Mouse (Mus musculus): ENCODE measurements at regions not wholly inside any gene's neighbourhood (a gene's known extent, or its start where the extent isn't known, plus 50 kb on each side); places are given as distances from the start of the nearest gene placed in this dataset.

DNA sequence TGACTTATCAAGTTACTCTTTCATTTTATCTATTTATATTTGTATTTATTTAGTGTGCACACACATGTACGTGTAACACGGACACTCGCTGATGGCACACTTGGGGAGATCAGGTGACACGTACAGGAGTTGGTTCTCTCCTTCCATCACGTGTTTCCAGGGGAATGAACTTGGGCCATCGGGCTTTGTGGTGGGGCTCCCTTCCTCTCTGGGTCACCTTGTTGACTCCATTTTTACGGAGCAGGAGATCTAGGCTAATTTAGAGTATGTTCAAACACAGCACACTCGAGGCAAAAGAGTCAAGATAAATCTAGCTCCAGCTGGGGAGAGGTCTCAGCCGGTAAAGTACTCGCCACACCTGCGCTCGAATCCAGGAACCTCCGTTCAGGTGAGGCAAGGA lies 84.1 kb upstream of the Plekha5 start:
- 71% methylated on average over 13 of the region's 13 CpGs for WGBS
- ATAC-seq, result no peak

DNA sequence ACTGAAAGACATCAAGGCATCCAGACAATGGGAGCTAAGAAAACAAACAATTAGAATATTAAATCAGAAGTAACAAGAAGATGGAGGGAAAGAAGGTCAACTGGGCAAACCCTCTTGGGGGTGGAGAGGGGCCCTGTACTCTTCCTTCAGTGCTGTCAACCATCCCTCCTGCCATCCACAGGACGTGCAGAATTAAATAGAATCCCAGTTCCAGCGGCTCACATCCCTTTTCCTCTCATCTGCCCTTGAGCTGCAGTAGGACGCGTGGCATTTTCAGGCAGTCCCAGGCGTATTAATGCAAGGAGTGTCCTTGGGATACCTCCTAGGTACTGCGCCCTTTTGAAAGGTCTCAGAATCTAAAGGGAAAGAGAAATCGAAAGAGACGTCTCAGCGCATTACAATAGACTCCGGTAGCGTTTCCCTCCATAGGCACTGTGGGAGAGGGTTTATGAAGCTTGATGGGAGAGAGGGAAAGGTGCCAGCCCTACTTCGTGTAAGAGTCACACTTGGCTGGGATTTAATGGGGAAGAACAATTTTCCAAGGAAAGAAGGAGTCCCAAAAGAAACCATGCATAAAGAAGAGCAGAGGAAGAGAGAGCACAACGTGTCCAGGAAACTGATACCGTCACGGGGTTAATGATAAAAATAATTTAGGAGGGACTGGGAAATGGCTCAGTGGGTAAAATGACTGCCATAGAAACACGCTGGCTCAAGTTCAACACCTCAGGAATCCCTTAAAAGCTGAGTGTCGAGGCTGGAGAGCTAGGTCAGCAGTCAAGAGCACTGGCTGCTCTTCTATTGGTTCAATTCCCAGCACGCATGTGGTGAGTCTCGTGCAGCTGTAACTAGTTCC lies 85.7 kb upstream of the Plekha5 start:
- Histone ChIP-seq H3K27ac (no peak overlapping the region), H3K4me1 (replicated peaks) (0 out of 2 replicates have a peak, but pooled peaks cover 7% of the 10 kb centered on the region), H3K4me2 (replicated peaks) (peak overlapping the region; percentile 12), H3K4me3 (replicated peaks) (no peak overlapping the region), H3K9me3 (no peaks in the 10 kb centered on the region), H3K27me3 (replicated peaks) (no peaks in the 10 kb centered on the region), H3K36me3 (no peaks in the 10 kb centered on the region), H3K9ac (no peak overlapping the region)
- WGBS, result 60% methylated on average over 19 of the region's 19 CpGs
- no peak for ATAC-seq

More for the DNA sequence above, 84.1 kb upstream of the Plekha5 start:
- 0 out of 2 replicates have a peak, but pooled peaks cover 7% of the 10 kb centered on the region for H3K4me1 ChIP-seq (replicated peaks)
- no peaks in the 10 kb centered on the region for H3K27me3 ChIP-seq (replicated peaks)
- no peak overlapping the region for H3K4me3 ChIP-seq (replicated peaks)
- H3K36me3 ChIP-seq, result no peaks in the 10 kb centered on the region
- no peak overlapping the region for H3K9ac ChIP-seq
- H3K4me2 ChIP-seq (replicated peaks), result no peak overlapping the region
- no peaks in the 10 kb centered on the region for H3K9me3 ChIP-seq
- no peak overlapping the region for H3K27ac ChIP-seq

DNA sequence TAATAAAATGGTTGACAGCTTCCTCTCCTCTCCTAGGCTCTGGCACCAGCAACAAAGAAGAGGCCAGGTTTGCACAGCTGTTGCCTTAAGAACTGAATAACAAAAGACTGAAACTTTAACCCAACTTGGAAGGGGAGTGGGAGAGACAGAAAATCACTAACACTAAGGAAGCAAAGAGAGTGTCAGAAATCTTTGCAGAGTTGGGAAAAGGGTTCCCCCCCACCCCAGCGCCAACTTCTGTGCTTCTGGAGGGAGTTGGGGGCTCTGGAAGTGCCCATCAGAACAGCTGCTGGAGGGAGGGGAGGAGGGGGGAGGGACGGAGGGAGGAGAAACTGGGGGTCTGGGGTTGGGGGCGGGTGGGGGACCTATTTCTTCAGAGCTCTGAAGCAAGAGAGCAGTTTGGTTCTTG lies 86.8 kb upstream of the Plekha5 start:
- Histone ChIP-seq H3K9ac (no peak overlapping the region), H3K4me1 (replicated peaks) (0 out of 2 replicates have a peak, but pooled peaks cover 7% of the 10 kb centered on the region), H3K9me3 (no peaks in the 10 kb centered on the region), H3K27ac (no peak overlapping the region), H3K36me3 (no peaks in the 10 kb centered on the region), H3K27me3 (replicated peaks) (no peaks in the 10 kb centered on the region), H3K4me3 (replicated peaks) (no peak overlapping the region), H3K4me2 (replicated peaks) (no peak overlapping the region)
- WGBS, result 23% methylated on average over 3 of the region's 3 CpGs
- ATAC-seq, result peak; percentile 50; the same call in 1 of the 2 replicates

DNA sequence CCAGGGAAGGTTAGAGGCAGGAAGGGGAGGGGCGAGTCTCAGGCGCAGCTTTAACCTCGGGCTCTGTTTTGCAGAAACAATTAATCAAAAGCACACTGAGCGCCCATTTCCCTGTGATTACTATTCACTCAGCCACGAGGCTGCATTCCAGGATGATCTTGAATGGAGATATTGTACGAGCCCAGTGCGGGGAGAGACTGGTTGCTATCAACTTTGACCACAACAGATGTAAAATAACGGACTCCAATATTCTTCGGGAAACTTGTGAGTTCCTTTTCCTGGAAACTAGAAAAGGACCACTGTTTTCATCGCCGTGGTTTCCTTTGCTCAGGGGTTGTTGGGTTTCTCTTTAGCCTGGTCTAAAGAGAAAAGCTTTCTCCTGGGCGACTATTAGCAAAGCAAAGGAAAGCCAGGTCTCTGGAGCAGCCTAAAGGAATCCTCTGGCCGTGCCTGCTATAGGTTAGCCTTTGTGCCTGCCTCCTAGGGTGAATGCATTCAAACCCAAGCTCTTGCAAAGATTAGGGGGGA lies 87.4 kb upstream of the Plekha5 start:
- Histone ChIP-seq H3K27me3 (replicated peaks) (no peaks in the 10 kb centered on the region), H3K4me1 (replicated peaks) (0 out of 2 replicates have a peak, but pooled peaks cover 7% of the 10 kb centered on the region), H3K36me3 (no peaks in the 10 kb centered on the region), H3K27ac (peak overlapping the region; percentile 66), H3K9me3 (no peaks in the 10 kb centered on the region), H3K4me2 (replicated peaks) (peak overlapping the region; percentile 39), H3K4me3 (replicated peaks) (no peak overlapping the region), H3K9ac (no peak overlapping the region)
- peak; percentile 46; the same call in 1 of the 2 replicates for ATAC-seq
- whole genome bisulfite sequencing, result 11% methylated on average over 13 of the region's 13 CpGs

DNA sequence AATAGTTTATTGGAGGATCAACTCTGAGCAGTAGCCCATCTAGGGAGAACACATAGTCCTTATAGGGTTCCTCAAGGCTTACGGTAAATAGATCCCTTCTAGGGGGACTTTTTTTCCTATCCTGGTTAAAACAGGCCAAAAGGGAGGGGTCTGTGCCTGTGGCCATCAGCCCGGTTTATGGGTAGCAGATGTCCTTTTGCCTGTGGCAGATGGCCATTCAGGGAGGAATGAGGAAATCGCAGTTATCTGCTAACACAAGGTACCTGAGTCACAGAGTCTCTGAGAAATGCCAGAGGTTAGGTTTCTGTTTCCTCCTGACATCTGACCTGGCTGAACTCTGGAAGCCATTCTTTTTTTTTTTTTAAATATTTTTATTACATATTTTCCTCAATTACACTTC lies 90.5 kb upstream of the Plekha5 start:
- H3K9ac ChIP-seq, result no peak overlapping the region
- no peak for ATAC-seq
- H3K27me3 ChIP-seq (replicated peaks), result no peaks in the 10 kb centered on the region
- H3K27ac ChIP-seq, result no peak overlapping the region
- 62% methylated on average over 3 of the region's 3 CpGs for WGBS
- H3K4me3 ChIP-seq (replicated peaks), result no peak overlapping the region
- no peaks in the 10 kb centered on the region for H3K9me3 ChIP-seq
- 0 out of 2 replicates have a peak, but pooled peaks cover 7% of the 10 kb centered on the region for H3K4me1 ChIP-seq (replicated peaks)
- H3K4me2 ChIP-seq (replicated peaks), result no peak overlapping the region
- H3K36me3 ChIP-seq, result no peaks in the 10 kb centered on the region

DNA sequence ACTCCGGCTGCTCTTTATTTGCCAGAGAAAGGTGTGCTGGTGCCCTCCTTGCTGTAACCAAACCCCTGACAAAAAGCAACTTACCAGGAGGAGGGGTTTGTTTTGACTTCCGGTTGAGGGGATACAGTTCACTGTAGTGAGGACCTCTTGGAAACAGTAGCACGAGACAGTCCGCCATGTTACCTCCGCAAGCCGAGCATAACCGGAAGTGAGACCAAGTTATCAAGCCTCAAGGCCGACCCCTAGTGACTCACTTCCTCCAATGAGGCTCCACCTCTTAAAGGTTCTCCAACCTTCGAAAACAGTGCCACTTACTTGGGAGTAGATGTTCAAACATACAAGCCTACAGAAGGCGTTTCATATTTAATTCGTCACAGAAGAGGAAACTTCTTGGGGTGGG lies 115.2 kb upstream of the Plekha5 start:
- H3K27ac ChIP-seq, result no peak overlapping the region
- H3K36me3 ChIP-seq, result no peaks in the 10 kb centered on the region
- no peak for ATAC-seq
- H3K9me3 ChIP-seq, result no peaks in the 10 kb centered on the region
- no peak overlapping the region for H3K9ac ChIP-seq
- no peak overlapping the region for H3K4me2 ChIP-seq (replicated peaks)
- H3K4me1 ChIP-seq (replicated peaks), result no peaks in the 10 kb centered on the region
- H3K4me3 ChIP-seq (replicated peaks), result no peak overlapping the region
- no peaks in the 10 kb centered on the region for H3K27me3 ChIP-seq (replicated peaks)
- WGBS, result 93% methylated on average over 11 of the region's 11 CpGs

DNA sequence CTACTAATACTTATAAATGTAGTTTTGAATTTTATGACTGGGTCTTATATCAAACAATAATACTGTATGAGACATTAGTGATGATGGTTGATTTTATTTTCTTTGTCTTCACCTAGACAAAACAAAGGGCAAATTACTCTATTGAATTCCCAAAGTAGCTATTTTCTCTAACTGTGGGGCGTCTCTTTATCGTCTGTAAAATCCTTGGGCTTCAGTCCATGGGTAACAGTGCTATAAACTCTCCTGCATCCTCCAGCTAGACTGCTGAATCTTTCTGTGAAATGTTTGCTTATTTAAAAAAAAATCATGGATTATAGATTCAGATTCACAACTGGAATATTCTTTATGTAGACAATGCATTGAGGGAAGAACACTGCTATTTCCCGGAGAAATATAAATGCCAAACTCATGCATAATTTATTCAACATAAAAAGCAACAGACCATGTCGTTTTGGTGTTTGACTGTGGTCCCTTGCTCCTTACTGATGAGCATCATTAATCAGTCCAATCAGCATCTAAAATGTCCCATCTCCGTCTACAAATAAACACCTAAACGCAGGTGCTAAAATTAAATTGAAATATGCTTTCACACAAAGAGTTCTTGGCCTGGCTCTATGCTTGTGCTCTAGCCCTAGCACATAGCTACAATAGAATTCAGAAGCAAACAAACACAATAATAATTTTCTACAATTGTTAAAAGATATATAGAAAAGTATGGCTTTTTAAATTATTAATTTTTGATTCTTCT lies 116.9 kb upstream of the Plekha5 start:
- Histone ChIP-seq H3K4me2 (replicated peaks) (no peak overlapping the region), H3K4me1 (replicated peaks) (no peaks in the 10 kb centered on the region), H3K27ac (no peak overlapping the region), H3K9me3 (no peaks in the 10 kb centered on the region), H3K27me3 (replicated peaks) (no peaks in the 10 kb centered on the region), H3K4me3 (replicated peaks) (no peak overlapping the region), H3K9ac (no peak overlapping the region), H3K36me3 (no peaks in the 10 kb centered on the region)
- 84% methylated on average over 6 of the region's 6 CpGs for WGBS
- no peak for ATAC-seq

DNA sequence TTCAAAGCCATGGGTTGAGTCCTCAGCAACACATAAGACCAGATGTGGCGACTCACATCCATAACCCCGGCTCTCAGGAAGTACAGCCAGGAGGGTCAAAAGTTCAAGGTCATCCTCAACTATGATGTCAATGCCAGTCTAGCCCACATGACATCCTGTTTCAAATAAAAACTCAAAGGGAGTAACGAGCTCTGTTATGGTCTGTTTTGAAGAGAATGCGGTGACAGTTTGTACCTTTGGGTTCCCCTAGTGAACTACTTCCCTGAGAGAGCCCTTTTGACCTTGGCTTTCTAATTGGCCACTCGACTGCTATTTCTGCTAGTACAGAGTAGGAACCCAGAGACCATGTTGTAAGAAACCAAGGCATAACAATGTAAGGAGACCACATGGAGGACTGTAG lies 119.7 kb upstream of the Plekha5 start:
- H3K27ac ChIP-seq, result no peak overlapping the region
- H3K9me3 ChIP-seq, result no peaks in the 10 kb centered on the region
- H3K4me3 ChIP-seq (replicated peaks), result no peak overlapping the region
- no peak overlapping the region for H3K9ac ChIP-seq
- H3K4me1 ChIP-seq (replicated peaks), result 0 out of 2 replicates have a peak, but pooled peaks cover 6% of the 10 kb centered on the region
- no peak for ATAC-seq
- no peak overlapping the region for H3K4me2 ChIP-seq (replicated peaks)
- WGBS, result 70% methylated on average over 5 of the region's 5 CpGs
- no peaks in the 10 kb centered on the region for H3K27me3 ChIP-seq (replicated peaks)
- H3K36me3 ChIP-seq, result no peaks in the 10 kb centered on the region

DNA sequence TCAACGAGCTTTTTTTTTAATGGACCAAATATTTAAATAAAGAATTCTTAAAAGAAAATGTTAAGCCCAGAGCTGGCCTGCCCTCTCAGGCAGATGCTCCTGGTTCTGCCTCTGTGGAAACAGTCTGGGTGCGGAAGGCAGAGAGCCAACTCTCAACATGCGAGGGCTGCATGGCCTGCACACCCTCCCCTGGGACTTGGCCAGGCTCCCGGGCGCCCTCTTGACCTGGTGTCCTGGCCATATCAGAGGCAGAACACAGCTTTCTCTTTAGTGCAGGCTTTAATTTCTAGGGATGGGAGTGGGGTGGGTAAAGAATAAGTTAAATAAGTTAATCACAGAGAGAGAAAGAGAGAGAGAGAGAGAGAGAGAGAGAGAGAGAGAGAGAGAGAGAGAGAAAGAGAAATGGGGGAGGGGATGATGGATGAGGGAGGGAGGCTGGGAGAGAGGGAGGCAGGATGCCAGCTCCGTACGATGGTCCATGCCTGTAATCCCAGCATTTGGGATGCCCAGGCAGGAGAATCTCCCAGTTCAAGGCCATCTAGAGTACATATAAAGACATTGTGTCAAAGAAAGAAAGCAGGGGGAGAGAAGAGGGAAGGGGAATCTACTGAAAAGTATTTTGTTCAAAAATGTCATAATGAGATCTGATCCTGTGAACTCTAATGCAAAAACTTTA lies 123.2 kb upstream of the Plekha5 start:
- Histone ChIP-seq H3K27ac (no peak overlapping the region), H3K4me1 (replicated peaks) (0 out of 2 replicates have a peak, but pooled peaks cover 6% of the 10 kb centered on the region), H3K27me3 (replicated peaks) (no peaks in the 10 kb centered on the region), H3K4me3 (replicated peaks) (no peak overlapping the region), H3K36me3 (no peaks in the 10 kb centered on the region), H3K9me3 (no peaks in the 10 kb centered on the region), H3K4me2 (replicated peaks) (no peak overlapping the region), H3K9ac (no peak overlapping the region)
- peak; percentile 74 for ATAC-seq
- 30% methylated on average over 7 of the region's 7 CpGs for WGBS

DNA sequence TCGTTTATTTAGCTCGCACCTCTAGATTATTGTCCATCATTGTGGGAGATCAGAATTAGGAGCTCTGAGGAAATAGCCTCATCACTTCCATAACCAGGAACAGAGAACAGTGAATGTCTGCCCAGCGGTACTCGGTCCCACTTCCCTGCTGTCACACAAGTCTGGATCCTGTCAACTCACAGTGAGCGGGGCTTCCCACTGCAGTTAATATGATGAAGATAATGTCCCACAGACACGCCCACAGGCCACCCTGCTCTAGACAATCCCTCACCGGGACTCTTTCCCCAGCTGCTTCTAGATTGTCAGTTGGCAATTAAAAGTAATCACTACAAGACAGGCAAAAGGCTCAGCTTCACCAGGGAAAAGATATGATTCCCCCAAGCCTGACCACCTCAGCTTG lies 124.2 kb upstream of the Plekha5 start:
- Histone ChIP-seq H3K27me3 (replicated peaks) (no peaks in the 10 kb centered on the region), H3K4me3 (replicated peaks) (no peak overlapping the region), H3K4me2 (replicated peaks) (no peak overlapping the region), H3K9ac (no peak overlapping the region), H3K36me3 (no peaks in the 10 kb centered on the region), H3K4me1 (replicated peaks) (0 out of 2 replicates have a peak, but pooled peaks cover 6% of the 10 kb centered on the region), H3K27ac (peak overlapping the region; percentile 40; the same call in 1 of the 2 replicates), H3K9me3 (no peaks in the 10 kb centered on the region)
- 46% methylated on average over 7 of the region's 7 CpGs for WGBS
- peak; percentile 61 for ATAC-seq

DNA sequence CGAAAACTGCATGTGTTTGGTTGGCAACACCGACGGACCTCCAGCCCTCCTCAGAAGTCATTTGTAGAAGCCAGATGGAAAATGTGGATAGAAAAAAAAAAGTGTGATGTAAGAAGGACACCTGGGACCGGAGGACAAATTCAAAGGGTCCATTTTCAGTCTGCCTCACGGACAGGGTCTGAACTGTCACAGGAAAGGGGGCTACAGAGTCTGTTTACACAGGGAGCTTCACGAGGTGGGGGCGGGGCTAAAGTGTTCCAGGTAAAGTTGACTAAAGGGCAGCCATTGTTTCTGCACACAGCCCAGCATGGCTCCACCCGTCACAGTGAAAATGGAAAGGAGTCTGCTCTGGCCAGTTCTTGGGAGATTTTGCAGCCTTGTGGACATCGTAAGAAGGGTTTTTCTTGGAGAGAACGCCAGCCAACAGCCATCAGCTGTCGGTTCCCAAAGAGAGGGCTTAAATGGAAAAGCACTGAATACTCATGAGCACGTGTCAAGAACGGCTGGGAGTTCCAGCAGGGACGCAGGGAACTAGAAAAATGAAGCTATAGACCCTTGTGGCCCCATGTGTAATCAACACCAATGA lies 125.8 kb upstream of the Plekha5 start:
- no peak for ATAC-seq
- 73% methylated on average over 14 of the region's 14 CpGs for WGBS

More for the DNA sequence above, 125.8 kb upstream of the Plekha5 start:
- Histone ChIP-seq H3K4me2 (replicated peaks) (no peak overlapping the region), H3K27me3 (replicated peaks) (no peaks in the 10 kb centered on the region), H3K27ac (no peak overlapping the region), H3K4me1 (replicated peaks) (0 out of 2 replicates have a peak, but pooled peaks cover 6% of the 10 kb centered on the region), H3K9me3 (no peaks in the 10 kb centered on the region), H3K9ac (no peak overlapping the region), H3K36me3 (no peaks in the 10 kb centered on the region), H3K4me3 (replicated peaks) (no peak overlapping the region)
